Mouse (Mus musculus): ENCODE data around the gene Ager.

Gene Ager

DNA sequence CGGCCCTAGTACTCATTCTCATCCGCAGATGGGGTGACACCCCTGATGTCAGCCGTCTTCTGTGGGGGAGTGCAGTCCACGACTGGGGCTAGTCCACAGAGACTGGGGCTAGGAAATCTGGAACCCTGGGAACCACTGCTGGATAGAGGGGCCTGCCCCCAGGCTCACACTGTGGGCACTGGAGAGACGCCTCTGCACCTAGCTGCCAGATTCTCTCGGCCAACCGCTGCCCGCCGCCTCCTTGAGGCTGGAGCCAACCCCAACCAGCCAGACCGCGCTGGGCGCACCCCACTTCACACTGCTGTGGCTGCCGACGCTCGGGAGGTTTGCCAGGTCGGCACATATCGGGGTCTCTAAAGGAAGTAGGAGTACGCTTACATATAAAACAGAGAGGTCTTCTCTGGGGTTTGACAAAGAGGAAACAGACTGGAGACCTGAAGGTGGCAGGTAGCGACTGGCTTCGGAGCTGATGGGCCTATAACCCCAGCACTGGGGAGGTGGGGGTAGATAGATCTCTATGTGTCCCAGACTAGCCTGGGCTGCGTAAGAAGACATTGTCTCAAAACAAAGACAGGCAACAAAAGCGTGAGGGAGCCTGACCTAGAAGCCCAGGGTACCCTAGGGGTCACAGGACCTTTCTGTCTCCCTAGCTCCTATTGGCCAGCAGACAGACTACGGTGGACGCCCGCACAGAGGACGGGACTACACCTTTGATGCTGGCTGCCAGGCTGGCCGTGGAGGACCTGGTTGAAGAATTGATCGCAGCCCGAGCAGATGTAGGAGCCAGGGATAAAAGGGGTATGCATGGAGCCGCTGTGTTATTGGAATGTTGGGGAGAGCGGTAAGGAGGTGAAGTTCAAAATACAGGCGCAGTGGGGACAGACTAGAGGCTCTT, 11.5 kb upstream of the Ager start:
- DNase-seq (ENCODE audit: low read depth, low spot score): peak; percentile 21

DNA sequence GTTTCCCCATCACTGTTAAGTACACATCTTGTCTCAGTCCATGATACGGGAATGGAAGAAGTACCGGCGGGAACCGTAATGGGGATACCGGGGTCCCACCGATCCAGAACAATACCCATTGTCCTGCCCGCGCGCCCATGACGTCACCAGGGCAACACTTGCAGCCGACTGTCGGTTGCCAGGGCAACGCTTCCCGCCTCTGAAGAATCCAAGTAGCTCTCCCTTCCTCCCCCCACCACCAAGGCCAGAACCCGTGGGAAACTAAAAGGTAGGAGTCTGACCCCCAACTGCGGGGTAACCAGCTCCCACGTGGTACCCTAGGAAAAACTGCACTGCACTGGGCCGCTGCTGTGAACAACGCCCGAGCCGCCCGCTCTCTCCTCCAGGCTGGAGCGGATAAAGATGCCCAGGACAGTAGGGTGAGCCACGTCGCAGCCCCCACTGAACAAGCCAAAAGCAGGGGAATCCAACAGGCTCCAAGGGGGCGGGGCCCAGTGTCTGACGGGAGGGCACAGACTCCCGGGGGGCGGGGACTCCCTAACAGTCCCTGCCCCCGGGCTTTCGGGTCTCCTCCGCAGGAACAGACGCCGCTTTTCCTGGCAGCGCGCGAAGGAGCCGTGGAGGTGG, 10.8 kb upstream of the Ager start:
- DNase-seq (ENCODE audit: low read depth, low spot score): peak; percentile 89

- DNase-seq (ENCODE audit: low read depth, low spot score): peak; percentile 98
Observed at GRCm38 (mm10) chr17:34587423-34587811, 10.2 kb upstream of the Ager start.

DNA sequence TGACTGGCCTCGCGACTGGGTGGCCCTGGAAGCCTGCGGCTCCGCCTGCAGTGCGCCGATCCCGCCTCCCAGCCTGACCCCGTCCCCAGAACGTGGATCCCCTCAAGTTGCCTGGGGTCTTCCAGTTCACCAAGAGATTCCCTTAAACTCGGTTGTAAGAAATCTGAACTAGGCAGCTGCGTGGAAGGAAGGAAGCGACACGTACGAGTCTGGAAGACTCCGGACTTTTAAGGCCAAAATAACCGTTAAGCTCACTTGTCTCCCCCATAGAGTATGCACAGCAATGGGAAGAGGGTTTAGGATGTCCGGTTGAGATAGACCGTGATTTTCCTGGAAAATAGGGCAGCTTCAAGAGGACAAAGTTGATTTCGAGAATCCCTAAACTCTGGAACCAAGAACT, 9.8 kb upstream of the Ager start:
- DNase-seq (ENCODE audit: low read depth, low spot score): no peak

- DNase-seq (ENCODE audit: low read depth, low spot score): peak; percentile 40
Observed at GRCm38 (mm10) chr17:34588767-34589166, 8.9 kb upstream of the Ager start.

GRCm38 (mm10) chr17:34589206-34589605, 8.5 kb upstream of the Ager start:
- DNase-seq (ENCODE audit: low read depth, low spot score): no peak

DNA sequence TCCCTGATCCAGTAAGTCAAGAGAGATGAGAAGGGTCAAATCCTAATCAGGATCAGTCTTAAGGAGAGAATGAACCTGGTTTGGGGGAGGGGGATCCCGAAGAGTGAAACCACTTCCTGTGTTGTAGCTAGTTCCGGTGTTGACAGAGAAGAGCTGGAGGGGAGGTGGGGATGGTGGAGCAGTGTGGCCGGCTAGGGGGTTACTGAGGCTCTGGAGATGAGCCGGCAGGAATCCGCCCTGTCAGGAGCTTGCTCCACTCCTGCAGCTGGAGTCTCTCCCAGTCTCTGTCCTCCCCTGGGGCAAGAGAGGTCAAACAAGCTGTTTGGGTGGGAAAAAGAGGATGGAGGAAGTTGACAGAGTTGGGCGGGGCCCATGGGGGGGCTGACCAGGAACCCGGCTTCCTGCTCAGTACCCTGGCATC, 8.0 kb upstream of the Ager start, which contains the start of gene Gpsm3:
Gene Gpsm3 (plus strand): TSS at position 126 of the 421 bp plus-strand sequence.
- peak; percentile 75 for DNase-seq (ENCODE audit: low read depth, low spot score)

- no peak for DNase-seq (ENCODE audit: low read depth, low spot score)
Observed at GRCm38 (mm10) chr17:34590154-34590987, 7.3 kb upstream of the Ager start.

DNA sequence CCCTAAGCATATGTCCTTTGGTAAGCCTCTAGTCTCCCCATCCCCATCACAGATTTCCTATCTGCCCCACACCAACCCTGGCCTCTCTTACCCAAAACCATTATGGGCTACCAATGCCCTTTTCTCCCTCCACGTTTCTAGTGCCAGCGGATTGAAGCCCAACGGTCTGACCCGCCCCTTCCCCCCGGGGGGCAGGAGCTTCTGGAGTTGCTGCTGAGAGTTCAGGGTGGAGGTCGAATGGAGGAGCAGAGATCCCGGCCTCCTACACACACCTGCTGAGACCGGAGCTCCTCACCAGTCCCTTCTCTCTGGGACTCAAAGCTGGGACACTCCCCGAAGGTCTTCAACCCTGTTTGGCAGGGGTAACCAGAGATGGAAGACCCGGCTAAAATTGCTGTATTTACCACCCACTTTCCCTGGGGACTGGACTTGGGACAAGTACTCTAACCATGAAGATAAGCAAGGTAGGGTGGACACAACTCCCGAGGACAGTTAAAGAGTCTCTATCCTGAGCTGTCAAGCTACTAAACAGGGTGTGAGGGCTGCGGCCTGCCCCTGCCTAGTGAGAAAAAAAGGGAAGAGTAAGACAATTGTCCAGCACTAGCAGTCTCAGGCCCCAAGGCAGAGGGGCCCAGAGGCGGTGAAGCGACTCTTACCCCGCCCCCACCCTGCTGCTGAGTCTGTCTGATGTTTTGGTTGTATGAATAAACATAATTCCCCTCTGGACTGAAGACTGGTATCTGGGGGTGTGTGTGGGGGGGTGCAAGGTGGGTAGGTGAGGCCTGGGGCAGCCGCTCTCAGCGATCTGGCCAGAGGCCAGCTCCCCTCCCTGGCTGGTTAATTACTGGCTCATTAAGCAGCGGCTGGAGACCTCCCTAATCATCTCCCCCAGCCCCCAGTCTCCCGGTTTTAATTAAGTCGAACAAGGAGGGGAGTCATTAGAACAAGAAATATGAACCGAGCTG, 6.4 kb upstream of the Ager start, which contains the start of gene Pbx2:
Gene Pbx2 (plus strand): TSS at position 238 of the 965 bp plus-strand sequence.
- peak; percentile 36 for DNase-seq (ENCODE audit: low read depth, low spot score)

DNA sequence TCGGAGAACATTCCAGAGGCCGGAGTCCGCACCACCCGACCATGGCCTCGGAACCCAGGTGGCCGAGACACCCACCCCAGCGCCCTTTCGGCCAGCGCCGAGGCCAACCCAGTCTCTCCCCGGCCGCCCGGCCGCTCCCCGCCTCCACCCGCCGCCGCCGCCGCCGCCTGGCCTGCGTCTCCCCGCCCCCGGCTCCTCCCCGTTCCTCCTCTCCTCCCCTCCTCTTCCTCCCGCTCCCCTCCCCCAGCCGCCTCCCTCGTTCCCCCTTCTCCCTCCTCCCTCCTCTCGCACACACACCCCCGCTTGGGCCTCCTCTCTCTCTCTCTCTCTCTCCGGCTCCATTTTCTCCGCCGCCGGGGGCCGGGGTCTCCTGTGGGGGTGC, 5.7 kb upstream of the Ager start:
- DNase-seq (ENCODE audit: low read depth, low spot score): peak; percentile 93

- DNase-seq (ENCODE audit: low read depth, low spot score): peak; percentile 26
Observed at GRCm38 (mm10) chr17:34592581-34593549, 4.8 kb upstream of the Ager start.

DNA sequence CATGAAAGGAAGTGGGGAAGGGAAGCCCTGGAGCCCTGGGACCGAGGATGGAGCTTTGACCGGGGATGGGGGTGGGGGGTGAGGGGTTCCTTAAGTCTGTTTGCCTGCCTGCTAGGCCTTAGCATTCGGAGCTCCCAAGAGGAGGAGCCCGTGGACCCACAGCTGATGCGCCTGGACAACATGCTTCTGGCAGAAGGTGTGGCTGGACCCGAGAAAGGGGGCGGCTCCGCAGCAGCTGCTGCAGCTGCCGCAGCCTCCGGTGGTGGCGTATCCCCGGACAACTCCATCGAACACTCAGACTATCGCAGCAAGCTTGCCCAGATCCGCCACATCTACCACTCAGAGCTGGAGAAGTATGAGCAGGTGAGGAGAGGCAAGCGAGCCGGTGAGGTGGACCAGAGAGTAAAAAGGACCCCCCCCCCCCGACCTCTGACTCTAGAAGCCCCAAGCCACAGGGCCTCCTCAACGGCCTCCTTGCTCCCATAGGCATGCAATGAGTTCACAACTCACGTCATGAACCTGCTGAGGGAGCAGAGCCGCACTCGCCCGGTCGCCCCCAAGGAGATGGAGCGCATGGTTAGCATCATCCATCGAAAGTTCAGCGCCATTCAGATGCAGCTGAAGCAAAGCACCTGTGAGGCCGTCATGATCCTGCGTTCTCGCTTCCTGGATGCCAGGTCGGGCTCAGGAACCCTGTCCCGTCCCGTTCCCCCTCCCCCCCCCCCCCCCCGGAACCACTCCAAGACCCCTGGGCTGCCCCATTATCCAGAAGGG, 3.7 kb upstream of the Ager start:
- DNase-seq (ENCODE audit: low read depth, low spot score): no peak

DNA sequence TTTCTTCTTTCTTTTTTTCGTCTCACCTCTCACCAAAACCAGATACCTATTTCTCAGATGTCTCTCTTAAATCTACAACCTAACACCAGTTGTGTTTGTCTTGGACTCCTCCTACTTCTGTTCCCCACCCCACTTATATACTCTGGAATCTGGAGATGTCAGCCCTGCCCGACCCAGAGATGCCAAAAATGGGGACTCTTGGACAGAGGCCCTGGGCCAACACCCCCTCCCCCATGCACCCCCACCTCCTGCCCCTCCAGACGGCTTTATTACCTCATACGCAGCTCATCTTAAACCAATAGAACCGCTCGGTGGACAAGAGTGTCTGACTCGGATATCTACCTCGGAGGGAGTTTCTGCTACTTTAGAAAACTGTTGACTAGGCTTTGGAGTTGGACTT, 1.6 kb upstream of the Ager start:
- no peak for DNase-seq (ENCODE audit: low read depth, low spot score)

- no peak for DNase-seq (ENCODE audit: low read depth, low spot score)
Observed at GRCm38 (mm10) chr17:34599891-34600290, 2.2 kb downstream of the Ager start.

GRCm38 (mm10) chr17:34601796-34602195, 4.1 kb downstream of the Ager start:
- DNase-seq (ENCODE audit: low read depth, low spot score): no peak

DNA sequence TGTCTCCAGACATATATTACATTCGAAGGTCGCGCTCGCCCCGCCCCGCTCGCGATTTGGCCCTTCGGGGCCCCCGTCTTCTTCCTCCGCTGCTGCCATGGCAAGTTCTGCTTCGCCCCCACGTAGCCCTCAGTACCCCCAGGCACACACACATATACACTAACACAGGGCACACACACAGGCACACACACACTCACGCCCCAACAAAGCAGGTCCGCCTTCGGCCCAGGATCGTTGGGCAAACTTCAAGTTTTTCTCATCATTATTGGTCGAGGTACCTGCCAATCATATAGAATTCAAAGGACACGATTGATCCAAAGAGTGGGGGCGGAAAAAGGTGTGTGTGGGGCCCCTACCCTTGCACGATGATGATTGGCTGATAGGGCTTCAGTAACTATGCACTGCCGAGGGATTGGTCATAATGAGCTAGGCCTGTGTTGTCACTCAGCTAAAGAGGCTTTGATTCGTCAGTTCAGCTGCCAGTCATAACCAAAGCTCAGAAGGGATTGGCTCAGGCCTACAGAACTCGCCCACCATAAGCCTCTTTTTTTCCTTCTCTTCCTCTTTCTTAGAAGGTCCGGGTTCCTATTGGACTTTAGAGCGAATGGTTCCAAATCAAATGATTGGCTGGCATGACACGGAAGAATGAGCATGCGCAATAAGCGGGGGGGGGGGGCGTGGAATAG, 5.9 kb downstream of the Ager start, which contains the start of gene Rnf5:
Gene Rnf5 (minus strand): TSS at position 316 of the 686 bp plus-strand sequence.
- peak; percentile 100 for DNase-seq (ENCODE audit: low read depth, low spot score)

DNA sequence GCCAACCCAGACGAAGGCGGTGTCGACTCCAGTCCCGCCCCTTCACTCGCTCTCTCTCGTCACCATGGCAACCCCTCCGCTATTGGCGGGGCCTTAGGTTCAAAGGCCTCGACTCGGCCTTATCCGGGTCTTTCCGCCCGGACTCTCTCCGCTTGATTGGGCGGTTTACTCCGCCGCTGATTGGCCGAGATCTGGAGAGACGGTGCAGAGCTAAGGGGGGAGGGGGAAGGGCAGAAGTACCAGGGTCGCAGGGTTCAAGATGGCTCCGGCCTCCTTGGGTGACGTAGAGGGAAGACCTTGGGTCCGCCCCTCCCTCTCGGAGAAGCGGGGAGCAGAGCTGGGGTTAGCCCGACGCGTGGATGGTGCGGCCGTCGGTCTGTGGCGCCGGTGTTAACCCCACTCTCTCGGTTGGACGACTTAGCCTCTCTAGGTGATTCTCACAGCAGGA, 6.4 kb downstream of the Ager start, which contains the start of gene Agpat1:
Gene Agpat1 (plus strand): TSS at position 202 of the 448 bp plus-strand sequence.
- peak; percentile 99 for DNase-seq (ENCODE audit: low read depth, low spot score)

All from CD4-positive, CD25-positive, alpha-beta regulatory T cell, adult 2 months (primary cell).